Mouse (Mus musculus): Measurements from ENCODE around the gene Mlh3.
"Not testable (repeated sequence)": the region's sequence is repeated elsewhere in the genome, so short reads cannot be mapped to it uniquely, and the experiment has no call there.

The Mlh3 gene

DNA sequence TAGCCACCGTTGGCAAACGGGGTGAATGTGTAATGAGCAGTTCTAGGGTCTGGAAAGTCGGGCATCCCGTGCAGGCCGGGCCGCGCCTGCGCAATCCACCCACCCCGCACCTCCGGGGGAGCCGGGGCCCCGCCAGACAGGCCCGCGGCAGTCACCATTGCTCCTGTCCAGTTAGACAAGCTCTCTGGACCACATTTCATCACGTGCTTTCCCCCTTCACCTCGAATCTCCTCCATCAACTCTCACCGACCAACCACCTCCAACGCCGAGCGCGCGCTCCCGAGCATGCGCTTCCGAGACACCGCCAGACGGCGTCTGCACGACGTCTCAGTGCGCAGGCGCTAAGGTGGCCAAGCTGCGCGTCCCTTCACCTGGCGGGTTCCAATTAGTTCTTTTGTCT is at the start of gene Mlh3:
TSS of gene Mlh3 (minus strand) at position 281 of the 400 bp plus-strand sequence.
- DNase-seq (ENCODE audit: low read depth) = no peak

DNA sequence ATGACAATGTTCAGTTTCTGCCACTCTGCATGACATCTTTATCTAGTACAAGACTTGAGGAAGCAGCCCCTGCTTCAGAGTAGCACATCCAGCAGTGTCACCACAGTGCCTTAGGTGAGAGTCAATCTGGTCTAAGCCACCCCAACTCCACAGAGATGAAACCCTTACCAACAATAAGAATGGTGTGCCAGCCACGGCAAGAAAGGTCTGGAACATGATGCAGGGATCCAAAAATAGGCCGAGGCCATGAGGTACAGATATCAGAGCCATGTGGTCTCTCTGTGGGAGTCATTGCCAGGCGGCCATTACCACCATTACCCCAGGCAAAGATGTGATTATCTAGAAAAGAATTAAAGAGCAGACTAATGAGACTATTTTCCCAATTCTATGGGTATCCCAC is 38.3 kb upstream of the Mlh3 start:
- DNase-seq (ENCODE audit: low read depth) = no peak

DNA sequence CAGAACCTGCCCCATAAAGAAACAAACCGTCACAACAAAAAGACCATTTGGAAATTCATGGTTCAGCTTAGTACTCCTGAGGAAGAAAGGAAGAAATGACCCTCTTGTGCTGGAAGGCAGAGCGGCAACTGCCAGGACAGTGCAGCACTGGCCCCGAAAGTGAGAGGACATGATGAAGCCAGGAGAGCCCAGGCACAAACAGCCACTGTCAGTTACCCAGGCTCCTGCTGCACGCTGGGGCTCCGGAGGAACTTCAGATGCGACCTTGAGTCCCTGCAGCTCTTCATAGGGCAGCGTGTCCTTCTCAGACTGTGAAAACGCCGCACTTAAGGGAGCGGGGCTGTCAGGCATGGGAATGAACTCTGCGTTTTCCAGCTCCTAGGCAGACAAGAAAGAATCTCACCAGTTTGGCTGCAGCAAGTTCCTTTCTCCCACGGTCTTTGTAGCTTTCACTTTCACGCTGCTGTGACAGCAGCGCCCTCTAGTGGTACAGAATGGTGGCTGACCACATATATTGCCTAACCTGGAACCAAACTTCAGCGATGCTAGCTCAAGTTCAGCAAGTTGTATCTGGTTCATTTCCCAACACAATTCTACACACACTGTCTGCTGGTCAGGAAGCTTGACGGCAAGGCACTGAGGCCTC is 35.0 kb upstream of the Mlh3 start:
- peak; percentile 85 for DNase-seq (ENCODE audit: low read depth)

GRCm38 (mm10) chr12:85304725-85305124 is 34.3 kb upstream of the Mlh3 start:
- no peak for DNase-seq (ENCODE audit: low read depth)

GRCm38 (mm10) chr12:85303256-85303655 is 32.9 kb upstream of the Mlh3 start:
- DNase-seq (ENCODE audit: low read depth) = no peak

- DNase-seq (ENCODE audit: low read depth) = no peak
Measured at GRCm38 (mm10) chr12:85298835-85299180, 28.4 kb upstream of the Mlh3 start.

DNA sequence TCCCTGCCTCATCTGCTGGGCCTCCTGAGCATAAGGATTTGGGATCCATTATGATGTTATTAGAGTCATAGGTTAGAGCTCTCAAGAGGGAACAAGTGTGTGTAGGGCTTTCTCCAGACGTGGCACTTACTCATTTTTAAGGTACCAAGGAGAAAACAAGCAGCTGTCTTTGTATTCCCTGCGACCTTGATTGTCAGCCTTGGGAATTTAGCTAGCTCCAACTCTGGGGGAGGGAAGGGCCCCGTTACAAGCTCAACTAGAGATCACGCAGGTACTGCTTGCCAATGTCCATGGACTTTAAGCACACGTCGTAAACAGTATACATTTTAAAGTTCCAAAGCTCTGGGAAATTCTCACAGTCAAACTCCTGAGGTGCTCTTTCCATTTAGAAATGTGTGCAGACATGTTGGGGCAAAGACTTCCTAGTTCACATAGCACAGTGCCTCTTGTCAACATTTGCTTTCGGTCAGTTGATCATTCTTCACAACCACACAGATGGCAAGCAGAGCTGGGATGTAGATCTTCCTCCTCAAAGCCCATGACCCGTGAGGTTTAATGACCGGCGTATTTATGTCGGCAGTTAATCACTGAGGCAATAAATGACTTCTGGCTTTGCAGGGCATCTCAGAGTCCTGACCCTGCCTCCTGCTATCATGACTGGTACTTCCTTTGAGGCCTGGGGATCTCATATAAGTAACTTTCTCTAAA is 27.9 kb upstream of the Mlh3 start:
- DNase-seq (ENCODE audit: low read depth) = no peak

- DNase-seq (ENCODE audit: low read depth) = no peak
Measured at GRCm38 (mm10) chr12:85297345-85297997, 27.1 kb upstream of the Mlh3 start.

- no peak for DNase-seq (ENCODE audit: low read depth)
Measured at GRCm38 (mm10) chr12:85296915-85297314, 26.5 kb upstream of the Mlh3 start.

DNA sequence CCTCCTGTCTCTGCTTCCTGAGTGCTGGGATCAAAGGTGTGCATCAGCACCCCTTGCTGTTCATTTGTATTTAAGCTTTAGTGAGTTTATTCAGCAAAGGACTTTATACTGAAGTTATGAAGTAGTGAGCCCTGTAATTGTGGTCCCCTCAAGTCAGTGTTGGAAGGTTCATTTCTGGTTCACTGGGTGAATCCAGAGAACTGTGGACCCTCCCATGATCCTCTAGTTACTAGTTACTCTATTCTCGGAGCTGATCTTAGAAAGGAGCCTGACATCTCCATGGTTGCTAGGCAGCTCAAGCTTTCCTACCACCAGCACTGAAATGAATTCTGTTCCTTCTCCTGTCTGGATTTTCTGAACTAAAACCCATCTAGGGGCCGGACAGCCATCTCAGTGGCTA is 25.1 kb upstream of the Mlh3 start:
- no peak for DNase-seq (ENCODE audit: low read depth)

- no peak for DNase-seq (ENCODE audit: low read depth)
Measured at GRCm38 (mm10) chr12:85292906-85293305, 22.5 kb upstream of the Mlh3 start.

DNA sequence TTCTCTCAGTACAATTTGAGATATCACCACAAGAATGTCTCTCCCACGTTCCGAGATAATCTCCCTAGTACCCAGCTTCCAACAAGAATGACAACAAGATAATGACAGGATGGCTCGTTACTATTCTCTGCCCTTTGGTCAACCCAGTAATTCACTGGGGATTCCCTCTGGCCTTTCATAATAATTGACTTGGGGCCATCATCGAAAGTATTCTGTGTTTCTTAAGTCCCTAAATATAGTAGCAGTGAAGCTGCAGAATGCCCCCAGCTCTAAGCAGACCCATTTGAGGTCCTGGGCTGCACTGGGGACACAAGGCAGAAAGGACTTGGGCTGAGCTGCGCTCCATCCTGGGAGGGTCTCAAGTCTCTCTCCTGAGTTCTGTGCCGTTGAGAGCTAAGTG is 21.9 kb upstream of the Mlh3 start:
- DNase-seq (ENCODE audit: low read depth) = no peak

GRCm38 (mm10) chr12:85291541-85291940 is 21.1 kb upstream of the Mlh3 start:
- DNase-seq (ENCODE audit: low read depth) = no peak

DNA sequence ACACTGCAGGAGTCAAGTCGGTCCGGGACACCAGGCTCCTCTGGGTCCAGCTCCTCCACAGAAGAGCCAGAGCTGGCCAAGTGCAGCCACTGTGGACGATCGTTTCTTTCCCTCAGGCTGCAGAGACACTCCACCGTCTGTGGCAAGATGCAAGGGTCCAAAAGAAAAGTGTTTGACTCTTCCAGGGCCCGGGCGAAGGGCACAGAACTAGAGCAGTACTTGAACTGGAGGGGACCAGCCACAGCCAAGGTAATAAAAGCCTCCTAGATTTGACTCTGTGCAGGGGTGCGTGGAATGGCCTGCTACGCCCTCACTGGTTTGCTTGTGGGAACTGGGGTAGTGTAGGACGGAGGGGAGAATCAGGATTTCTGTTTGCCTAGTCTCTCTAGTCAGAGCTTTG is 20.2 kb upstream of the Mlh3 start:
- no peak for DNase-seq (ENCODE audit: low read depth)

DNA sequence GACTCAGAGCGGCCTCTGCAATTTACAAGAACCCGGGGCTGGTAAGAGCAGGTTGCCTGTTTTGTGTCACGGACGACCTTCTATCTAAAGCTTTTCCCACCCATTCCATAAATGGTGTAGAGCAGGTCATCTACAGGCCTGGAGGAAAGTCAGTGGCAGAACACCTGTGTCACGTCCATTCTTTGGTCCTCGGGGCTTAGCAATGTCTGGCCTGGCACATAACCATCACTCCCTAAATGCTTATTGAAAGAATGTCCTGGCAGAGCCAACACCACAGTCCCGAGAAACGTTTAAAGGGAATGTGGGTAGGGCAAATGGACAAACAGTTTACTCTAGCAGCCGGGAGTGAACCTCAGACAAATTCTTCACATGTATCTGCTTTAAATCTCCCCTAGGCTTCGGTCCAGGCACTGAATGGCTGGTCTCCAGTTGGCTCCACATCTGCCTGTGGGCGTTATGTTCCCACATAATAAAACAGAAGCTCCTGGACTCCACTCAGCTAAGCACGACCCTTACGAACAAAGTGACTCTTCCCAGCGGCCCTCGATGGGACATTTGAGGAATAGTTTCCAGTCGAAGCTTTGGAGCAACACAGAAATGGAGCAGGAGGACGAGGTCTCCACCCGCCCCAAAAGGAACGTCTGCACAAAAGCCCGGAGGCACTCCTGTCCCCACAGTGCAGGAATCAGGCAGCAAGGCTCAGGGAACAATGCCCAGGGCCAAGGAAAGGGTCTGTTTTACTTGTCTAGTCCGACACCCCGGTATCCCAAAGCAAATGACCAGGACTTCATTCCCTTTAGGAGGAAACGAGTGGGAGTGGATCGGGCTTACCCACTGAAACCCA is 19.0 kb upstream of the Mlh3 start:
- DNase-seq (ENCODE audit: low read depth) = peak; percentile 86

DNA sequence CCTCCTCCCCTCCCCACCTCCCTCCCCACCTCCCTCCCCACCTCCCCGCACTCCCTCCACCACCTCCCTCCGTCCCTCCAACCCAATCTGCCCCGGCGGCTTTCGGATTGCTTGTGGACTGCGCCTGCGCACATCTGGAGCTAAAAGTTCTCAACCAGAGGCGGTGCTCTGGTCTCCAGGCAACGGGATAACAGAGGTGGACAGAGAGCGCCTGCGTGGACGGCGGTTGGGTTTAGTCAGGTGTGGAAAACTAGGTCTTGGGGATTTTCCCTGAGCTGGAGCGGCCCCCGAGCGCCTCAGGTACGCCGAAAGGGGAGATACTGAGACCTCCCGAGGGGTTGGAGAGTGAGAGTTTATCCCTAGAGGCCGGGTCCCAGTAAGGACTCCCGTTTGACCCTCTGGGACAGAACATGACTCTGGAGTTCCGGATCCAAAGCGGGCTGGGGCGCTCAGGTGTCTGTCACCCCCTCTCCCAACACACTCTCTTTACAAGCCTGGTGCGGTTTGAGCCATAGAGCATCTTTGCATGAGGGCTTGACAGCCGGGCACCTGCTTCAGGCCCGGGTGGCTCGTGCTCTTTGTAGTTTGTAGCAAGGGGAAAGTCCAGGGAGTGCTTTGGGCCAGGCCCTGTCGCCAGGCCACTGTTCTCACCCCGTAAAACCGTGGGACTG is 18.2 kb upstream of the Mlh3 start, which contains the start of gene Zc2hc1c:
TSS of gene Zc2hc1c (plus strand) at position 106 of the 671 bp plus-strand sequence.
- peak; percentile 78 for DNase-seq (ENCODE audit: low read depth)

DNA sequence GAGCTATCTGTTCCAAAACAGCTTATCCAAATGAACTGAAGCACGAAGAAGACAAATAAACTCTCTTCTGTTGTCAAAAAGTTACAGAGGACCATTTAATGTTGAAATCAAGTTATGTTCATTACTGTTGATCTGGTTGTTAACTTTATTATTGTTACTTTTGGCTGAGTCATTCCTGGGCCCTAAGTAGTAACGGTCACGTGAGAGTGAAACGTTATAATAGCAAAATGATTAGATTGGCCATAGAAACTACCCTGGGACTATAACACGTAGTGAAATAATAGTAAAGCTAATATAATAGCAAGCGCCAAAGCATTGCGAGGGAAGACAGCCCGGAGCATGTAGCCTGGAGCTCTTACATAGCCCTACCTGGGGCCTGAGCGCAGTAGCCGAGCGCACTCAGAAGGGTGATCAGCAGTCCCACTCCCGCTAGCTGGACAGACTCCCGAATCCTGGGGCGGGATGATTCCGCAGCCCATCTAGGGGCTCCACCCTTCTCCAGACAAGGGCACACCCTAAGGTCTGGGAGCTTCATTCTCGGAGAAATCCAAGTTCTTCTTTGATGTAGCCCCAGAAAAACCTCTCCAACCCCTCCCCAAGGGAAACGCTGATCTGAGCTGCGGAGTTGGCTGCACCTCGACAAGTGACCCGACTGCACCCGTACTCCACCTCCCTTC is 17.5 kb upstream of the Mlh3 start, which contains the start of gene Acyp1:
TSS of gene Acyp1 (minus strand) at position 630 of the 677 bp plus-strand sequence.
- DNase-seq (ENCODE audit: low read depth) = no peak

GRCm38 (mm10) chr12:85286941-85287340 is 16.5 kb upstream of the Mlh3 start:
- no peak for DNase-seq (ENCODE audit: low read depth)

DNA sequence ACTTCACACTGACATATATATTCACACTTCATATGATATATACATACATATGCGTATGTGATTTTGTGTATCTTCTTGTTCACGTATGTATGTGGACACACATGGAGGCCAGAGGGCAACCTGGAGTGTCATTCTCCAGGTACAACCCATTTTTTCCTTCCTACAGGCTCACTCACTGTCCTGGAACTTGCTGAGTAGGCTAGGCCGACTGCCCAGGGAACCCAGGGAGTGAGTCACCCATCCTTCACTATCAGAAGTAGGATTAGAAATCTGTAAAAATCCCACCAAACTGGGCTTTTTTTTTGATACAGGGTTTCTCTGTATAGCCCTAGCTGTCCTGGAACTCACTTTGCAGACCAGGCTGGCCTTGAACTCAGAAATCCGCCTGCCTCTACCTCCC is 14.6 kb upstream of the Mlh3 start:
- DNase-seq (ENCODE audit: low read depth) = no peak

- DNase-seq (ENCODE audit: low read depth) = no peak
Measured at GRCm38 (mm10) chr12:85284331-85284730, 13.9 kb upstream of the Mlh3 start.

DNA sequence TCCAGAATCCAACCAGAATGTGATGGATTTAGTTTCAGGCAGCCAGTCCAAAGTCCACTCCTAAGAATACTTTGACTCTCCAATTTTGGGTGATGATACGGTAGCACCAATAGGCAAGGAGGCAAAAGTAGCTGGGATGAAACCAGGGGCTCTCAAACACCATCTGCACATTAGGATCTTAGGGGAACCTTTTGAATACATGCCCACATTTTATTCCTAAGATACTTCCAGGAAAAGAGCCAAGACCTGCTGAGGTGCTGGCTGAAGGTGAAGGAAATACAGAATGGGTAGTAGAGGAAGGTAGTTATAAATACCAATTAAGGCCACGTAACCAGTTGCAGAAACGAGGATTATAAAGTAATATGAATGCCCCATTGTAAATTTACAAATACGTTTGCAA is 11.4 kb upstream of the Mlh3 start:
- not testable (repeated sequence) for DNase-seq (ENCODE audit: low read depth)

All from fibroblast of lung, adult 2 months (primary cell).